Mouse (Mus musculus) bone marrow macrophage, adult 2 months (primary cell): ENCODE measurements around the gene Chchd3. TPM values are rescaled to one million over a fixed set of nuclear protein-coding genes. Genes with fewer than 3 reads are reported as not detected.

Experiments
- H3K27ac ChIP-seq: 2 replicates; pipeline ENCODE4 v1.5.1; 2012; ENCODE audit warnings: low read depth, low read length; ENCODE audit not compliant: insufficient read depth
- H3K4me1 ChIP-seq: 2 replicates; pipeline ENCODE4 v1.6.1; 2012; ENCODE audit warnings: low read length; ENCODE audit not compliant: control insufficient read depth, insufficient read depth
- H3K4me3 ChIP-seq: 2 replicates; pipeline ENCODE4 v1.5.1; 2012; ENCODE audit warnings: mild to moderate bottlenecking, low read length, moderate library complexity; ENCODE audit not compliant: insufficient read depth
- CTCF ChIP-seq: IDR thresholded peaks from 2 replicates; pipeline ENCODE4 v1.5.1; 2012; ENCODE audit warnings: low read depth, mild to moderate bottlenecking, low read length, moderate library complexity
- POLR2A ChIP-seq: IDR thresholded peaks from 2 replicates; pipeline ENCODE4 v1.6.1; 2012; ENCODE audit warnings: mild to moderate bottlenecking, low read depth, low read length, borderline replicate concordance
- polyA plus RNA-seq: library from polyadenylated mRNA; stranded (reverse); fragments of >200 nt; gene quantifications from 2 replicates; pipeline ENCODE4 v1.2.4, GENCODE M21; 2012; ENCODE audit not compliant: missing spikeins, insufficient read depth, insufficient read length

The Chchd3 gene
- polyA plus RNA-seq, 1 experiment, result 52.9 TPM

- TF ChIP-seq CTCF, result no peak
These were observed 166.0 kb downstream of the Chchd3 start for GRCm38 (mm10) chr6:32894100-32894499.

GRCm38 (mm10) chr6:32890726-32891125 is 169.3 kb downstream of the Chchd3 start:
- H3K4me3 ChIP-seq, result no peak overlapping the region
- no peak for TF ChIP-seq CTCF
- TF ChIP-seq POLR2A, result no peak
- no peaks in the 10 kb centered on the region; the same call in 1 of the 2 replicates for H3K4me1 ChIP-seq
- no peak overlapping the region for H3K27ac ChIP-seq

More at GRCm38 (mm10) chr6:32894100-32894499, 166.0 kb downstream of the Chchd3 start:
- H3K4me3 ChIP-seq, result no peak overlapping the region
- H3K27ac ChIP-seq, result no peak overlapping the region
- no peaks in the 10 kb centered on the region; the same call in 1 of the 2 replicates for H3K4me1 ChIP-seq

GRCm38 (mm10) chr6:32888894-32889529 is 171.0 kb downstream of the Chchd3 start:
- Histone ChIP-seq H3K4me3 (no peak overlapping the region), H3K27ac (no peak overlapping the region), H3K4me1 (no peaks in the 10 kb centered on the region)
- no peak for TF ChIP-seq CTCF
- no peak for TF ChIP-seq POLR2A

- no peak overlapping the region for H3K4me3 ChIP-seq
- TF ChIP-seq CTCF, result no peak
- no peak for TF ChIP-seq POLR2A
- H3K27ac ChIP-seq, result no peak overlapping the region
- H3K4me1 ChIP-seq, result no peaks in the 10 kb centered on the region
These were observed 181.5 kb downstream of the Chchd3 start for GRCm38 (mm10) chr6:32878586-32878985.

GRCm38 (mm10) chr6:32874176-32874575 is 185.9 kb downstream of the Chchd3 start:
- Histone ChIP-seq H3K27ac (no peak overlapping the region), H3K4me3 (no peak overlapping the region), H3K4me1 (no peaks in the 10 kb centered on the region)
- TF ChIP-seq CTCF (no peak), POLR2A (no peak)

GRCm38 (mm10) chr6:32872805-32873204 is 187.3 kb downstream of the Chchd3 start:
- no peak for TF ChIP-seq CTCF
- no peak for TF ChIP-seq POLR2A
- Histone ChIP-seq H3K27ac (no peak overlapping the region), H3K4me1 (no peaks in the 10 kb centered on the region), H3K4me3 (no peak overlapping the region)

- H3K4me3 ChIP-seq, result no peak overlapping the region
- H3K27ac ChIP-seq, result no peak overlapping the region
- TF ChIP-seq CTCF (no peak), POLR2A (no peak)
- H3K4me1 ChIP-seq, result no peaks in the 10 kb centered on the region
These were observed 209.1 kb downstream of the Chchd3 start for GRCm38 (mm10) chr6:32850960-32851359.

- Histone ChIP-seq H3K4me1 (no peaks in the 10 kb centered on the region), H3K4me3 (no peak overlapping the region), H3K27ac (no peak overlapping the region)
- no peak for TF ChIP-seq POLR2A
- TF ChIP-seq CTCF, result no peak
These were observed 211.1 kb downstream of the Chchd3 start for GRCm38 (mm10) chr6:32848974-32849373.

- H3K4me3 ChIP-seq, result no peak overlapping the region
- H3K4me1 ChIP-seq, result no peaks in the 10 kb centered on the region
- no peak overlapping the region for H3K27ac ChIP-seq
- TF ChIP-seq CTCF, result no peak
- no peak for TF ChIP-seq POLR2A
These were observed 214.6 kb downstream of the Chchd3 start for GRCm38 (mm10) chr6:32845463-32845862.

GRCm38 (mm10) chr6:32837939-32838301 is 222.1 kb downstream of the Chchd3 start:
- no peak for TF ChIP-seq CTCF
- TF ChIP-seq POLR2A, result no peak
- Histone ChIP-seq H3K27ac (no peak overlapping the region), H3K4me3 (no peak overlapping the region)

GRCm38 (mm10) chr6:32837165-32837938 is 222.7 kb downstream of the Chchd3 start:
- no peak for TF ChIP-seq POLR2A
- no peak for TF ChIP-seq CTCF

More at GRCm38 (mm10) chr6:32837939-32838301, 222.1 kb downstream of the Chchd3 start:
- H3K4me1 ChIP-seq, result no peaks in the 10 kb centered on the region

More at GRCm38 (mm10) chr6:32837165-32837938, 222.7 kb downstream of the Chchd3 start:
- no peak overlapping the region for H3K4me3 ChIP-seq
- H3K27ac ChIP-seq, result no peak overlapping the region
- H3K4me1 ChIP-seq, result no peaks in the 10 kb centered on the region
